Mouse (Mus musculus) embryonic fibroblast, embryonic 13.5 days (primary cell): ENCODE measurements around the gene C77080.

Experiments used
- CTCF ChIP-seq: IDR thresholded peaks from 2 replicates; pipeline ENCODE4 v1.5.1; 2011; ENCODE audit warnings: mild to moderate bottlenecking, control low read depth, low read length, moderate library complexity, borderline replicate concordance; ENCODE audit not compliant: insufficient read depth
- POLR2A ChIP-seq: IDR thresholded peaks from 2 replicates; pipeline ENCODE4 v1.6.1; 2011; ENCODE audit warnings: low read depth, mild to moderate bottlenecking, control low read depth, low read length, moderate library complexity

DNA sequence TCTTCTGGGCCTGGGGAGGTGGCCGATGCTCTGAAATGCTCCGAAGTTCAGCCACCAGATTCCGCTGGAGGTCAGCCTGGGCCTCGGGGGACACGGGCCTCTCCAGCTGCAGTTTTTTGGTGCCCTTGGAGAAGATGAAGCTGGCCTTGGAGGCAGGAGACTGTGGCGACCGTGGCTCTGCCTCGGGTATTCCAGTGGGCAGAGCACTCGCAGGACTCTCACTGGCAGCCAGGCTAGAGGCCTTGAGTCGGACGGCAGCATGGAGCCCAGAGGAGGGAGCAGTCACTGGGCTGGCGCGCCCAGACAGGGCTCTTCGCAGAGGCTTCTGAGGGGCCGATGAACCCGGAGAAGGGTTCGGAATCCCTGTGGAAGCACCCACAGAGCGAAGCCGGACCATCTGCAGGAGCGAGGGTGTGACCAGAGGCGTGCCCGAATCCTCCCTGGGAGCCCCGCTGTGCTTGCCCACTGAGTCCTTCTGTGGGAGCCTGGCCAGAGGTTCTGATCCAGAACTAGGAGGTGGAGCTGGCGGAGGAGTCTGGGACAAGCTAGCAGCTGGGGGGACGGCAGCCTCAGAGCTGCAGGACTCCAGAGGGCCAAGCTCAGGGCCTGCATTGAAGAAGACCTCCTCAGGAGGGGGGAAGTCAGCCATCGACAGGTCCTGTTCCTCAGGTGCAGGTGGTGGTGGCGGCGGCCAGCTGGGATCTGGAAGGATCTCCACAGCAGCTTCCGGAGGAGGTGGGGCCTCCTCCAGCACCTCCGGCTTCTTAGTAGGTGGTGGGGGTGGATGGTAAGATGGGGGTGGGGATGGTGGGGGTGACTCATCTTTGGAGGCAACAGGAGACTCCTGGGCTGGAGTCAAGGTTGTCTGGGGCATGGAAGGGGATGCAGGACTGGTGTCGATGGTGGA lies 38.9 kb downstream of the C77080 start:
- no peak for TF ChIP-seq CTCF
- TF ChIP-seq POLR2A = no peak
